Mouse (Mus musculus): ENCODE measurements around the gene Cfap61. TPM values are rescaled to one million over a fixed set of nuclear protein-coding genes. Genes with fewer than 3 reads are reported as not detected.

Cfap61 gene
- polyA plus RNA-seq, 1 experiment from 2014 or later, result 2.0 TPM

DNA sequence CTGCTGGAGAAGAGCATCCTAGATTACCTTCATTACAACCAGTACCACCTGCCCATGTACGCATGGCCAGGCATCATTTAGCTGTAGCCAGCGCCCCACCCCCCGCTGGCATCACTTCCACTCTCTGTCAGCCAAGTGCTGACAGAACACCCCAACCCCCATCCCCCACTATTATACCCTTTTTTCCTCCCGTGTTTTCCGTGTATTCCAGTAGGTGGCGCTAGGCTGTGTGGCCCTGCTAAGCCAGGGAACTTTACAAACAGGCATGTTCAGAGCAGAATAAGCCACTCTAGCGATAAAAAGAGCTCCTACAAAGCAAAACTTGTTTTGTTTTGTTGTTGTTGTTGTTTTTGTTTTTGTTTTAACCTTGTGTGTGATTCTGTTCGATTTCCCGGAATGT is 280.1 kb downstream of the Cfap61 start:
- WGBS, result 2% methylated on average over 9 of the region's 9 CpGs

DNA sequence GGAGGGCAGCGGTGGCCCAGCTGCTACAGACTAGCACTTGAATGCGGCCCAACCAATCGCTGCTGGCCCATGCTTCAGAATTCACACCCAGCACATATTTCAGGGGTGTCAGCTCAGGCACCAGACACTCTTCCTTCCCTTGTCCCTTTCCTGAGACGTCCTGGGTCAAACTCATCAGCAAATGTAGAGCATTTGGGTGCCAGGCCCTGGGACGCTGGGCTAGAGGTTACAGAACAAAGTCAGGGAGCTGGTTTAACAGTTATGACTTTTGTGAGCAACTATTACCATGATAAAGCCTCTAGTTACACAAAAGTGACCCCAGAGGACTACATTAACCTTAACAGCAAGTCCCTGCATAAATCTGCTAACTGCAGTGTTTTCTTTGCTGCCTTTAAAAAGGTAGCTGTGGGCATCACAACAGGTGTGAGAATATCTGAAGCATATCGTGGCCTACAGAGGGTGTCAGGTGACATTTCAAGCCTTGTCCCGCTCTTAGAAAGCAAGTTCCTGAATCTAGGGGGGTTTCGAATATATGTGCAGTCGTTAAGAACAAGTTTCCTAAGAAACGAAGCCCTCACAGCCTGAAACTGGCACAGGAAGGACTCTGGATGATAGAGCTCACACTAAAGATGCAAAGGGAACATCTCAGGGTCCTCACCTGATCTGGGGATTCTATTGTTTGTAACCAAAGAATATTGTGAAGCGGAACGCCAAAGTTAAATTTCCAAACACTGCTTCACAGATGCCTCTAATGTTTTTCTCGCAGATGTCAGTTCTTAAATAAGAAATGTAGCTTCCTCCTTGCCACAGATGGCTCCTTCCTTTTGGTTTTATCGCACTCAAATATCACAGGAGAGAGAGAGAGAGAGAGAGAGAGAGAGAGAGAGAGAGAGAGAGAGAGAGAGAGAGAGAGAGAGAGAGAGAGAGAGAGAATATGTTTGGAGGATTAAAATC is 281.8 kb downstream of the Cfap61 start:
- Histone ChIP-seq H3K4me2 (no peak overlapping the region), H3K4me3 (no peak overlapping the region), H3K27me3 (peaks cover 16% of the 10 kb centered on the region; the same call in 1 of the 2 replicates), H3K9ac (no peak overlapping the region), H3K4me1 (peaks cover 62% of the 10 kb centered on the region), H3K27ac (peak overlapping the region; percentile 68), H3K36me3 (ENCODE audit: poor library complexity, severe bottlenecking) (no peaks in the 10 kb centered on the region), H3K9me3 (replicated peaks) (no peaks in the 10 kb centered on the region)
- ATAC-seq, result no peak
- WGBS, result 22% methylated on average over 13 of the region's 14 CpGs

More for the DNA sequence above, 280.1 kb downstream of the Cfap61 start:
- peaks cover 50% of the 10 kb centered on the region for H3K4me1 ChIP-seq
- peaks cover 16% of the 10 kb centered on the region; the same call in 1 of the 2 replicates for H3K27me3 ChIP-seq
- H3K9ac ChIP-seq, result no peak overlapping the region
- ATAC-seq, result peak; percentile 39
- H3K9me3 ChIP-seq (replicated peaks), result no peaks in the 10 kb centered on the region
- H3K36me3 ChIP-seq (ENCODE audit: poor library complexity, severe bottlenecking), result no peaks in the 10 kb centered on the region
- no peak overlapping the region; the same call in 1 of the 2 replicates for H3K4me2 ChIP-seq
- no peak overlapping the region for H3K27ac ChIP-seq
- no peak overlapping the region for H3K4me3 ChIP-seq

DNA sequence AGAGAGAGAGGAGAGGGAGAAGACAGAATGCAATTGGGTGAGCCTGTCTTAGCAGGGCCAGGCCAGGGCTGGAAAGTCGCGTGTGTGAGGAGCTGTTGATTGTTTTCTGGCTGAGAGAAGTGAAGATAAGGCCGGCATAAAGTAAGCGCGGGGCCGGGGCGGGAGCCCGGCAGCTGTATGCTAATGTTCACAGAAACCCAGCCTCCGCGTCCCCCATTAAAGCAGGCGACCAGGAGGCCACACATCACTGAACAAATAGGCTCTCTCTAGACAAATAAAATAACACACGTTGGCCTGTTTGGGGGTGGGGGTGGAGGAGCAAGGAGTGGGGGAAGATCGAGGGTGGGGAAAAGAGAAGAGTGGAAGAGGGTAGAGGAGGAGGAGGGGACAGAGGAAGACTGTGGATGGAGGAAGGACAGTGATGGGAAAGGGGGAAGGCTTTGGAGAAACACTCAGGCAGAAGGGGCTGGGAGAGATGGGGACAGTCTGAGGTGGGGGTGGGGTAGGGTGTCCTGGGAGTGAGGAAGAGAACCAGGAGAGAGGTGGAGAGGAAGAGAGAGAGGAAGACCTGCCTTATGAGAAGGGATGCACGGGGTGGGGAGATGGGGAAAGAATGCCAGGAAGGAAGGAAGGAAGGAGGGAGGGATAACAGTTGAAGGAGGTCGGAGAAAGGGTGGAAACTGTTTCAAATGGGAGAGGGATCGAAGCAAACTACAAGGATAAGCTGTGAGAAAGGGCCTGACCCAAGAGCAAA is 282.8 kb downstream of the Cfap61 start:
- Histone ChIP-seq H3K4me3 (0 out of 2 replicates have a peak overlapping the region, but pooled peaks have one; percentile 26), H3K27ac (peak overlapping the region; percentile 92), H3K36me3 (ENCODE audit: poor library complexity, severe bottlenecking) (no peaks in the 10 kb centered on the region), H3K9ac (peak overlapping the region; percentile 53), H3K4me2 (peak overlapping the region; percentile 61), H3K9me3 (replicated peaks) (no peaks in the 10 kb centered on the region), H3K27me3 (peaks cover 16% of the 10 kb centered on the region; the same call in 1 of the 2 replicates), H3K4me1 (peaks cover 63% of the 10 kb centered on the region)
- ATAC-seq, result peak; percentile 36
- WGBS, result 2% methylated on average over 16 of the region's 16 CpGs

DNA sequence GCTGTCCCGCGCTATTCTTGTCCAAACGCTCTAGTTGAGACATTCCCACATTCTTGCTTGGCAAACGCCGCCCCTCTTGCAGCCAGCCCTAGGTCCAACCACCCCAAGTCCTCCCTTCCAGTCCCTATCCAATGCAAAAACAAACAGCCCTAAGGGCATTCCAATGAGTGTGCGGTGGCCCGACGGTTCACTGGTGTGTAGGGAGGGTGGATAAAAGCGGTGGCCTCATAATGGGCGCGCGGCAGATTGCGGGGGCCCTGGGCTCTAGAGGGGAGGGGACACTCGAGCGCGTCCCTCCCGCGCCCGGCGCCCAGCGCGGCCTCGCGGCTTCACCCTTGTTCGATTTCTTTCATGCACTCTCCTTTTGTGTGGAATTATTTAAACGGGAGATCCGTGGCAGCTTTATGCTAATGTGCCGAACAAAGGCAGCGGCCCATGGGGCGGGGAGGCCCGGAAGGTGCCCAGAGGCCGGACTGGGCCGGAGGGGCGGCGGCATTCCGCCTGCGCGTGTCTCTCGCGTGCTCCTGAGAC is 283.6 kb downstream of the Cfap61 start:
- peak overlapping the region; percentile 53 for H3K9ac ChIP-seq
- H3K4me1 ChIP-seq, result peaks cover 63% of the 10 kb centered on the region
- WGBS, result under 1% methylated on average over 40 of the region's 40 CpGs
- H3K36me3 ChIP-seq (ENCODE audit: poor library complexity, severe bottlenecking), result no peaks in the 10 kb centered on the region
- peak overlapping the region; percentile 92 for H3K27ac ChIP-seq
- H3K4me3 ChIP-seq, result peak overlapping the region; percentile 26
- H3K4me2 ChIP-seq, result peak overlapping the region; percentile 61
- ATAC-seq, result peak; percentile 36
- H3K9me3 ChIP-seq (replicated peaks), result no peaks in the 10 kb centered on the region
- peaks cover 11% of the 10 kb centered on the region; the same call in 1 of the 2 replicates for H3K27me3 ChIP-seq

DNA sequence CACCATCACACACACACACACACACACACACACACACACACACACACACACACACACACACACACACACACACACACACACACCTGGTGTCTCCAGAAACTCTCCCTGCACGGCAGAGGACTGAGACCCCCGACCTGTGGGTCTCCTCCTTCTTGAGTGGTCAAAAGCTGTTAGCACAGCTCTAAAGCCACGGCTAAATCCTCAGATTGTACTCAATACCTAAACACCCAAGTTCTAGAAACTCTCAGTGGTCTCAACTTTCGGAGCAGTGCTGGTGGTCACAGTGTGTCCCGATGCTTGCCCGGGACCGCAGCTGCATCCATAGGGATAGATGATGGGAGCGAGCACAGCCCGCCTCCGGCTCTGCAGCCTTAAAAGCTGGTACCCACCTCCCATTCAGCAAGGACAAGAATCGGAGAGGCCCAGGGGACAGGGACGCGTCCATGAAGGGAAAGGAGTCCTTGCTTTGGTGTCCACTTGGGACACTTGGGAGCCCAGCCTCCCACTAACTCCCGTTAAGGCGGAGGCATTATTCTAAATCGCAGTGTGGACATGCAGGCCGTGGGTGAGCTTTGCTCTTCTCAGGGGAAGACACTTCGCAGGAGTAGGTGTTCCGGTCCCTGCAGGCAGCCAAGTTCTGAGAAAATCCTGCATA is 284.4 kb downstream of the Cfap61 start:
- no peaks in the 10 kb centered on the region for H3K36me3 ChIP-seq (ENCODE audit: poor library complexity, severe bottlenecking)
- H3K9me3 ChIP-seq (replicated peaks), result no peaks in the 10 kb centered on the region
- H3K9ac ChIP-seq, result peak overlapping the region; percentile 50
- peaks cover 11% of the 10 kb centered on the region; the same call in 1 of the 2 replicates for H3K27me3 ChIP-seq
- peak overlapping the region; percentile 92 for H3K27ac ChIP-seq
- peaks cover 70% of the 10 kb centered on the region for H3K4me1 ChIP-seq
- ATAC-seq, result no peak
- H3K4me2 ChIP-seq, result peak overlapping the region; percentile 61
- no peak overlapping the region for H3K4me3 ChIP-seq
- WGBS, result 2% methylated on average over 19 of the region's 19 CpGs

DNA sequence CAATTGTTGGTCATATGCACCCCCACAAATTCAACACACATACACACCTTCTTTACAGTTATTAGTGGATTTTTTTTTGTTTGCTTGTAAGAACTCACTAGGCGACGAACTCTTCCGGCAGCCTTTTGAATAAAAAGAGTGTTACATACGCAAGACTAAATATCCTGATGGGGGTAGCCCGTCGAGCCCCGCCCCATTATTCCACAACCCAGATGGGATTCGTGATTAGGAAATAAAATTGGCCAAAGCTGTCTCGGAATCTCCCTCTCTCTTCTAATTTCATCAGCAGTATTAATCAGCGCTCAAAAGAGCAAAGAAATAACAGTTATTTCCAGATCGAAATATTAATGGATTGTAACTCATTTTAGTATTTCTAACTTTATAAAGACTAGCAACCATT is 285.2 kb downstream of the Cfap61 start:
- Histone ChIP-seq H3K36me3 (ENCODE audit: poor library complexity, severe bottlenecking) (no peaks in the 10 kb centered on the region), H3K27ac (no peak overlapping the region), H3K4me3 (no peak overlapping the region), H3K4me2 (peak overlapping the region; percentile 28; the same call in 1 of the 2 replicates), H3K4me1 (peaks cover 64% of the 10 kb centered on the region), H3K9me3 (replicated peaks) (no peaks in the 10 kb centered on the region), H3K27me3 (peaks cover 11% of the 10 kb centered on the region; the same call in 1 of the 2 replicates), H3K9ac (no peak overlapping the region)
- no peak for ATAC-seq
- 7% methylated on average over 11 of the region's 11 CpGs for WGBS

DNA sequence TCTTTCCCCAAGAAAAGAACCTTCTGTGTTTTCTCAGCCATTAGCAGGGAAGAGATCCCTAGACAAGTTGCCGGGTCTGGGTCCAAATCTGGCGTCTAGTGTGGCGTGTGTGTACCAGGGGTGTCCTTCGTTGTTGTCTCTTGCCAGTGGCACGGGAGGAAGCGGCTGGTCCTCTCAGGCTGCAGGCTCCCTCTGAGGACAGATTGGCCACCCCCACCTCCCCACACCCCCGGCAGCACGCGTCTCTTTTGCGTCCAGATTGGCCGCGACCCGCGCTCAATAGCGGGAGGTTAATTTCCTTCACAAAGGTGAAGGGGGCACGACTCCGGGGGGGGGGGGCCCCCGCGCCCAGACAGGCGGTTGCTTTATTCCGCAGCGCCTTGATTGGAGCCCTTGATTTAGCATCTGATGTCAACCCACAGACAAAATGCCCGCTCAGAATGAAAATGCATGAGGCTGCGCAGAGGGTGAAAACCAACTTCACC is 286.0 kb downstream of the Cfap61 start:
- peak overlapping the region; percentile 94 for H3K4me2 ChIP-seq
- no peaks in the 10 kb centered on the region for H3K36me3 ChIP-seq (ENCODE audit: poor library complexity, severe bottlenecking)
- H3K4me3 ChIP-seq, result peak overlapping the region; percentile 85
- no peaks in the 10 kb centered on the region for H3K9me3 ChIP-seq (replicated peaks)
- WGBS, result under 1% methylated on average over 24 of the region's 24 CpGs
- H3K4me1 ChIP-seq, result peaks cover 63% of the 10 kb centered on the region
- ATAC-seq, result 0 out of 2 replicates have a peak, but pooled peaks have one; percentile 3
- H3K9ac ChIP-seq, result peak overlapping the region; percentile 98
- H3K27ac ChIP-seq, result peak overlapping the region; percentile 98
- H3K27me3 ChIP-seq, result peaks cover 14% of the 10 kb centered on the region

DNA sequence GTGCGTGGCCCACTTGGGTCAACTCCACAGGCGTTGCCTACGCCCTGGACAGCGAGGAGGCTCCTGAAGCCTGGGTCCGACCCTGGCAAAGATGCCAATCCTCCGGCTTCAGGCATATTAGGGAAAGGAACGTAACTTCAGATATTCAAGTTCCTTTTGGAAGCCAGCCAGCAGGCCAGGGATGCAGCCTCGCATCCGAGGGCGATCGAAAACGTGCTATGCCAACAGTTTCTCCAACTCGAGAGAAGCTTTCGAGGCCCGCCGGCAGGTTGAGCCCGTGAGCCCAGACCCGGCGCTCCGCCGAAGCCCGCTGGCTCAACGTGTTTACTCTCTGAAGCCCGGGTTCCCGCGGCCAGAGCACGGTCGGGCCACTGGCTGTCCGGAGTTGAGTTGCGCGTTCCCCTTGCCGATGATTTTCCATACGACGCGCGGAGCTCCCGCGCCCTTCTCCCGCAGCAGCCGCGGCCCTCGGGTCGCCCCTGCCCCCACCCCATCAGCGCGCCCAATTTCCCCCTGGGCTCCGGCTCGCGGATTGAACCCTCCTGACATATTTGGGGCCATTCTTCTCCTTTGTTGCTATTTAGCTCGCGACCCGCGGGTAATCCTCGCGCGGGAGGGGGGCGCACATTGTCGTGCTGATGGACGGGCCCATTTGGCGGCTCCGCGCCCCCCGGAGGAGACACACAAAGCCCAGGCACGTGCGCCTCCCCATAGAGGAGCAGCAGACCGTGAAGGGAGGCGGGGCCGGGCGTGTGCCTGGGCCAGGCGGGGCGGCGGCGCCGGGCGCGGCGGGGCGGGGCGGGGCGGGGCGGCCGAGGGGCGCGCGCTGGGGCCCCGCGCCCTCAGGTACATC is 286.7 kb downstream of the Cfap61 start, which contains the start of gene Insm1:
TSS of gene Insm1 (plus strand) at position 846 of the 853 bp plus-strand sequence.
- ATAC-seq, result peak; percentile 70
- Histone ChIP-seq H3K9me3 (replicated peaks) (no peaks in the 10 kb centered on the region), H3K36me3 (ENCODE audit: poor library complexity, severe bottlenecking) (no peaks in the 10 kb centered on the region), H3K9ac (peak within 1 kb of the TSS; percentile 98), H3K27ac (peak within 1 kb of the TSS; percentile 98), H3K4me2 (peak within 1 kb of the TSS; percentile 94), H3K27me3 (peaks cover 15% of the 10 kb centered on the region), H3K4me1 (peaks cover 63% of the 10 kb centered on the region), H3K4me3 (peak within 1 kb of the TSS; percentile 85)
- under 1% methylated on average over 66 of the region's 86 CpGs for WGBS

DNA sequence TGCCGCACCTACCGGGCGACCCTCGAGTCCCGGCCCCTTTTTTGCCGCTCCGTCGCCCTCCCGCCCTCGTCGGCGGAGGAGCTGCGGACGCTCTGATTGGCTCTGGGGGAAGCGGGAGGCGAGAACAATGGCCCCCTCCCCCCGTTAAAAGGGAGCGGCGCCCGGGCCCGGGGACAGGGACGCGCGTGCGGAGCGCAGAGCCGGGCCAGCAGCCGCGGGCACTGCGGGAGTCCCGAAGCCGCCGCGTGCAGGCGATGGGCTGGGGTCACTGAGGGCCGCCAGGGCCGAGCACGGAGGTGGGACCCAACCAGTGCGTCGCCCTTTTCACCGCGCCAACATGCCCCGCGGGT is 287.3 kb downstream of the Cfap61 start:
- Histone ChIP-seq H3K4me2 (peak overlapping the region; percentile 94), H3K9me3 (replicated peaks) (no peaks in the 10 kb centered on the region), H3K27me3 (peaks cover 20% of the 10 kb centered on the region), H3K4me3 (peak overlapping the region; percentile 85), H3K36me3 (ENCODE audit: poor library complexity, severe bottlenecking) (no peaks in the 10 kb centered on the region), H3K27ac (peak overlapping the region; percentile 98), H3K4me1 (peaks cover 64% of the 10 kb centered on the region), H3K9ac (peak overlapping the region; percentile 98)
- ATAC-seq, result peak; percentile 77
- WGBS, result under 1% methylated on average over 44 of the region's 44 CpGs

DNA sequence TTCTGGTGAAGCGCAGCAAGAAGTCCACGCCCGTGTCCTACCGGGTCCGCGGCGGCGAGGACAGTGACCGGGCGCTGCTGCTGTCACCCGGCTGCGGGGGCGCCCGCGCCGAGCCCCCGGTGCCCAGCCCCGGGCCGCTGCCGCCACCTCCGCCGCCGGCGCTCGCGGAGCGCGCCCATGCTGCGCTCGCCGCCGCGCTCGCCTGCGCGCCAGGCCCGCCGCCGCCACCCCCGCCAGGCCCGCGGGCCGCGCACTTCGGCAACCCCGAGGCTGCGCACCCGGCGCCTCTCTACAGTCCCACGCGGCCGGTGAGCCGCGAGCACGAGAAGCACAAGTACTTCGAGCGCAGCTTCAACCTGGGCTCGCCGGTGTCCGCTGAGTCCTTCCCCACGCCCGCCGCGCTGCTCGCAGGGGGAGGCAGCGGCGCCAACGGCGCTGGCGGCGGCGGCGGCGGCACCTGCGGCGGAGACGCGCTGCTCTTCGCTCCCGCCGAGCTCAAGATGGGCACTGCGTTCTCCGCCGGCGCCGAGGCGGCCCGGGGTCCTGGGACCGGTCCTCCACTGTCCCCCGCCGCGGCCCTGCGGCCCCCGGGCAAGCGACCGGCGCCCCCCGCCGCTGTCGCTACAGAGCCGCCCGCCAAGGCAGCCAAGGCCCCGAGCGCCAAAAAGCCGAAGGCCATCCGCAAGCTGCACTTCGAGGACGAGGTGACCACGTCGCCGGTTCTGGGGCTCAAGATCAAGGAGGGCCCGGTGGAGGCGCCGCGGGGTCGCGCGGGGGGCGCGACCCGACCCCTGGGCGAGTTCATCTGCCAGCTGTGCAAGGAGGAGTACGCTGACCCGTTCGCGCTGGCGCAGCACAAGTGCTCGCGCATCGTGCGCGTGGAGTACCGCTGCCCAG is 287.9 kb downstream of the Cfap61 start:
- peak overlapping the region; percentile 98 for H3K9ac ChIP-seq
- H3K27ac ChIP-seq, result peak overlapping the region; percentile 98
- H3K4me3 ChIP-seq, result peak overlapping the region; percentile 85
- H3K4me2 ChIP-seq, result peak overlapping the region; percentile 94
- peaks cover 60% of the 10 kb centered on the region for H3K4me1 ChIP-seq
- WGBS, result under 1% methylated on average over 76 of the region's 133 CpGs
- peaks cover 26% of the 10 kb centered on the region for H3K27me3 ChIP-seq
- H3K36me3 ChIP-seq (ENCODE audit: poor library complexity, severe bottlenecking), result no peaks in the 10 kb centered on the region
- no peaks in the 10 kb centered on the region for H3K9me3 ChIP-seq (replicated peaks)
- peak; percentile 9 for ATAC-seq

Data from forebrain, embryonic 13.5 days (tissue).